Mouse (Mus musculus) heart, embryonic 12.5 days (tissue): ENCODE data around the gene Fam114a2. TPM values are rescaled to one million over a fixed set of nuclear protein-coding genes. Genes with fewer than 3 reads are reported as not detected.

Experiments
- ATAC-seq: fragments of 200-750 bp; cut with Nextera tagmentation; 2 replicates; pipeline ENCODE4 v1.8.0; 2017; ENCODE audit warnings: moderate TSS enrichment, moderate library complexity; ENCODE audit not compliant: insufficient number of reproducible peaks, low FRiP score
- H3K27ac ChIP-seq: fragments of 300-500 bp; sonication (generic); 2 replicates; pipeline ENCODE4 v1.5.1; 2016; ENCODE audit warnings: mild to moderate bottlenecking, moderate library complexity; ENCODE audit not compliant: poor library complexity, severe bottlenecking
- H3K27me3 ChIP-seq: fragments of 300-500 bp; sonication (generic); replicated peaks from 2 replicates; pipeline ENCODE4 v1.6.1; 2016; ENCODE audit warnings: mild to moderate bottlenecking, moderate library complexity
- H3K36me3 ChIP-seq: fragments of 300-500 bp; sonication (generic); 2 replicates; pipeline ENCODE4 v1.6.1; 2016; ENCODE audit warnings: mild to moderate bottlenecking, moderate library complexity
- H3K4me1 ChIP-seq: fragments of 300-500 bp; sonication (generic); replicated peaks from 2 replicates; pipeline ENCODE4 v1.6.1; 2016; ENCODE audit warnings: mild to moderate bottlenecking
- H3K4me2 ChIP-seq: fragments of 300-500 bp; sonication (generic); 2 replicates; pipeline ENCODE4 v1.6.1; 2016; ENCODE audit warnings: mild to moderate bottlenecking, moderate library complexity
- H3K4me3 ChIP-seq: fragments of 300-500 bp; sonication (generic); 2 replicates; pipeline ENCODE4 v1.5.1; 2016; ENCODE audit warnings: mild to moderate bottlenecking
- H3K9ac ChIP-seq: fragments of 300-500 bp; sonication (generic); 2 replicates; pipeline ENCODE4 v1.6.1; 2016; ENCODE audit warnings: mild to moderate bottlenecking, moderate library complexity
- H3K9me3 ChIP-seq: fragments of 300-500 bp; sonication (generic); replicated peaks from 2 replicates; pipeline ENCODE4 v1.6.1; 2016; ENCODE audit warnings: mild to moderate bottlenecking, moderate library complexity
- WGBS: fragments of 180-500 bp; shearing (Covaris S2); methylation state at CpG from one replicate; pipeline ENCODE4 v1.1.7; 2016; 5-methylcytosine and 5-hydroxymethylcytosine counted together
- polyA plus RNA-seq: library from polyadenylated mRNA; unstranded; fragments of >200 nt; fragmentation: Nextera tagmentation; extraction: Ambion mirVana; gene quantifications from 2 replicates; pipeline ENCODE4 v1.2.1, GENCODE M21; 2016

Gene Fam114a2
- polyA plus RNA-seq, 1 experiment from 2014 or later, result 69.4 TPM

GRCm38 (mm10) chr11:57445237-57445962 lies 73.0 kb downstream of the Fam114a2 start:
- H3K4me3 ChIP-seq, result no peak overlapping the region
- WGBS, result 58% methylated on average over 6 of the region's 6 CpGs
- no peaks in the 10 kb centered on the region for H3K27me3 ChIP-seq
- H3K27ac ChIP-seq, result peak overlapping the region; percentile 2; the same call in 1 of the 2 replicates
- no peak overlapping the region for H3K4me2 ChIP-seq
- H3K4me1 ChIP-seq, result no peaks in the 10 kb centered on the region
- H3K9me3 ChIP-seq, result no peaks in the 10 kb centered on the region
- H3K36me3 ChIP-seq, result no peaks in the 10 kb centered on the region
- no peak overlapping the region for H3K9ac ChIP-seq
- ATAC-seq, result no peak

- no peak for ATAC-seq
- H3K4me1 ChIP-seq, result no peaks in the 10 kb centered on the region
- H3K27me3 ChIP-seq, result no peaks in the 10 kb centered on the region
- no peaks in the 10 kb centered on the region for H3K36me3 ChIP-seq
- no peak overlapping the region for H3K4me2 ChIP-seq
- WGBS, result 5% methylated on average over 1 of the region's 1 CpGs
- no peak overlapping the region for H3K27ac ChIP-seq
- no peak overlapping the region for H3K9ac ChIP-seq
- no peaks in the 10 kb centered on the region for H3K9me3 ChIP-seq
- H3K4me3 ChIP-seq, result no peak overlapping the region
Observed at GRCm38 (mm10) chr11:57434153-57434552, 84.3 kb downstream of the Fam114a2 start.

Other genes with a start within 250 kb of the Fam114a2 start
- 31.2 and 33.5 TPM in 2 replicates for gene Mfap3, start within 50 bp of the Fam114a2 start, polyA plus RNA-seq
- 15.9 and 16.5 TPM in 2 replicates for gene Galnt10, start 126.8 kb upstream of the Fam114a2 start, polyA plus RNA-seq